Mouse (Mus musculus): ENCODE measurements around the gene Pakap.

- no peak for TF ChIP-seq CTCF (IDR thresholded peaks at IDR 0.05; ENCODE audit: borderline replicate concordance, insufficient read depth, low read length)
- TF ChIP-seq POLR2A (IDR thresholded peaks at IDR 0.05; ENCODE audit: low read depth, low read length), result no peak
These were observed 148.8 kb downstream of the Pakap start for GRCm38 (mm10) chr4:57716735-57717134.
